Mouse (Mus musculus): Measurements from ENCODE around the gene Cdc5l. TPM values are rescaled to one million over a fixed set of nuclear protein-coding genes. Genes with fewer than 3 reads are reported as not detected.

Gene Cdc5l
- polyA plus RNA-seq, 1 experiment, result 14.3 TPM

DNA sequence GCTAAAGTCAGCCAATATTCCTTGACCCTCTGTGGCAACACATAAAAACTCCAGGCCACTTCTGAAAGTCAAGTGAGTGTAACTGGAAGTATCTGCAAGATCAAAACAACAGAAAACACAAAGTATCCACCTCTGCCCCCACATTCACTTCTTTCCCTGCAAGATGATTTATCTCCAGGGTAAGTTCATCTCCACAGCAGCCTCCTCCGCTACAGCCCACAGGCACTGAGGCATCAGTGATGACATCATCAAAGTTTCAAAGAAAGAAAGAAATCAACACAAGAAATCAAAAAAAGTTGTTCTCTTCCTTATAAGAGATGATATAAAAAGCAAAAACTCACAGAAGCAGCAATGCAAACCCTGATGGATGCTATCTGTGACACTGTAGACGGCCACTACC, 24.8 kb downstream of the Cdc5l start:
- 91% methylated on average over 2 of the region's 2 CpGs for WGBS
- no peak overlapping the region for H3K27ac ChIP-seq (ENCODE audit: control insufficient read depth, insufficient read depth, low read length)
- no peaks in the 10 kb centered on the region for H3K27me3 ChIP-seq (ENCODE audit: control insufficient read depth, insufficient read depth, low read length)
- H3K36me3 ChIP-seq (ENCODE audit: control insufficient read depth, insufficient read depth, low read length), result peaks cover 94% of the 10 kb centered on the region
- DNase-seq, result no peak
- TF ChIP-seq CTCF (IDR thresholded peaks at IDR 0.05; ENCODE audit: borderline replicate concordance, control insufficient read depth, extremely low read depth, insufficient read depth, low read length, poor library complexity) (no peak), POLR2A (IDR thresholded peaks at IDR 0.05; ENCODE audit: control insufficient read depth, extremely low read depth, insufficient read depth, low read length, poor library complexity) (no peak)
- no peaks in the 10 kb centered on the region for H3K4me1 ChIP-seq (replicated peaks; ENCODE audit: control insufficient read depth, insufficient read depth, low read length)
- no peak overlapping the region for H3K4me3 ChIP-seq (ENCODE audit: control insufficient read depth, insufficient read depth, low read length)

DNA sequence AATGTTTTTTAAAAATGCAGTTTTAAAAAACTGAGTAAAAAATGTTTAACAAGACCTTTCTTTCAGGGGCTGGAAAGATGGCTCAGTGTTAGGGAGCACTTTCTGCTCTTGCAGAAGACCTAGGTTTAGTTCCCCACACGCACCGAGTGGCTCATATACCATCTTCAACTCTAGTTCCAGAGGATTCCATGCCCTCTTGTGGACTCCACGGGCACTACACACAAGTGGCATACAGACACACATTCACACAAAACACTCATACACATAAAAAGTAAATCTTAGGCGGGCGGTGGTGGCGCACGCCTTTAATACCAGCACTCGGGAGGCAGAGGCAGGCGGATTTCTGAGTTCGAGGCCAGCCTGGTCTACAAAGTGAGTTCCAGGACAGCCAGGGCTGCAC, 27.3 kb downstream of the Cdc5l start:
- no peaks in the 10 kb centered on the region for H3K4me1 ChIP-seq (replicated peaks; ENCODE audit: control insufficient read depth, insufficient read depth, low read length)
- peaks cover 89% of the 10 kb centered on the region for H3K36me3 ChIP-seq (ENCODE audit: control insufficient read depth, insufficient read depth, low read length)

GRCm38 (mm10) chr17:45403207-45403606, 30.3 kb downstream of the Cdc5l start:
- Histone ChIP-seq H3K36me3 (ENCODE audit: control insufficient read depth, insufficient read depth, low read length) (peaks cover 71% of the 10 kb centered on the region), H3K4me3 (ENCODE audit: control insufficient read depth, insufficient read depth, low read length) (no peak overlapping the region), H3K27me3 (ENCODE audit: control insufficient read depth, insufficient read depth, low read length) (no peaks in the 10 kb centered on the region), H3K4me1 (replicated peaks; ENCODE audit: control insufficient read depth, insufficient read depth, low read length) (no peaks in the 10 kb centered on the region), H3K27ac (ENCODE audit: control insufficient read depth, insufficient read depth, low read length) (no peak overlapping the region)
- 19% methylated on average over 3 of the region's 3 CpGs for WGBS
- no peak for TF ChIP-seq POLR2A (IDR thresholded peaks at IDR 0.05; ENCODE audit: control insufficient read depth, extremely low read depth, insufficient read depth, low read length, poor library complexity)
- peak; percentile 48 for DNase-seq

More for the DNA sequence above, 27.3 kb downstream of the Cdc5l start:
- TF ChIP-seq POLR2A (IDR thresholded peaks at IDR 0.05; ENCODE audit: control insufficient read depth, extremely low read depth, insufficient read depth, low read length, poor library complexity), result no peak
- no peak for TF ChIP-seq CTCF (IDR thresholded peaks at IDR 0.05; ENCODE audit: borderline replicate concordance, control insufficient read depth, extremely low read depth, insufficient read depth, low read length, poor library complexity)
- peak; percentile 16 for DNase-seq
- WGBS, result 97% methylated on average over 10 of the region's 10 CpGs
- Histone ChIP-seq H3K4me3 (ENCODE audit: control insufficient read depth, insufficient read depth, low read length) (no peak overlapping the region), H3K27me3 (ENCODE audit: control insufficient read depth, insufficient read depth, low read length) (no peaks in the 10 kb centered on the region), H3K27ac (ENCODE audit: control insufficient read depth, insufficient read depth, low read length) (no peak overlapping the region)

DNA sequence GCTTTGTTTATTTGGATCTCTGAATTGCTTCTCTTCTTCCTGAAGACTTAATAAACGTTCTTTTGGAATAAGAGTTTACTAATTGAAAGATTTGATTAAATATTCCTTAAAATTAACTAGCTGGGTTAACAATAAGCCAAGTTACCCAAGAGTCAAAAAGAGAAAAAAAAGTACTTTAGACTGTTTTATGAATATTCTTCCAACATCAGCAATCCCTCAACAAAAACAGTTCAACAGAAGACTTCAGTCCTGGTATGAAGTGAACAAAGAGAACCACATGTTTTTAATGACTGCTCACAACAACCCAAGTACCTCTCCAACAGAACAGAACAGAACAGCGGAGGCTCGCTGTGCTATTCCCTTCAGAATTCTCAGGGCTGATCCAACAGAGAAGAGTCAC, 30.9 kb downstream of the Cdc5l start:
- Histone ChIP-seq H3K4me1 (replicated peaks; ENCODE audit: control insufficient read depth, insufficient read depth, low read length) (no peaks in the 10 kb centered on the region), H3K4me3 (ENCODE audit: control insufficient read depth, insufficient read depth, low read length) (no peak overlapping the region), H3K36me3 (ENCODE audit: control insufficient read depth, insufficient read depth, low read length) (peaks cover 65% of the 10 kb centered on the region), H3K27ac (ENCODE audit: control insufficient read depth, insufficient read depth, low read length) (no peak overlapping the region), H3K27me3 (ENCODE audit: control insufficient read depth, insufficient read depth, low read length) (no peaks in the 10 kb centered on the region)
- TF ChIP-seq CTCF (IDR thresholded peaks at IDR 0.05; ENCODE audit: borderline replicate concordance, control insufficient read depth, extremely low read depth, insufficient read depth, low read length, poor library complexity) (no peak), POLR2A (IDR thresholded peaks at IDR 0.05; ENCODE audit: control insufficient read depth, extremely low read depth, insufficient read depth, low read length, poor library complexity) (no peak)
- 97% methylated on average over 3 of the region's 3 CpGs for WGBS
- no peak for DNase-seq

- WGBS, result 100% methylated on average over 1 of the region's 1 CpGs
- Histone ChIP-seq H3K36me3 (ENCODE audit: control insufficient read depth, insufficient read depth, low read length) (peaks cover 61% of the 10 kb centered on the region), H3K4me3 (ENCODE audit: control insufficient read depth, insufficient read depth, low read length) (no peak overlapping the region), H3K27ac (ENCODE audit: control insufficient read depth, insufficient read depth, low read length) (no peak overlapping the region), H3K27me3 (ENCODE audit: control insufficient read depth, insufficient read depth, low read length) (no peaks in the 10 kb centered on the region), H3K4me1 (replicated peaks; ENCODE audit: control insufficient read depth, insufficient read depth, low read length) (no peaks in the 10 kb centered on the region)
- TF ChIP-seq CTCF (IDR thresholded peaks at IDR 0.05; ENCODE audit: borderline replicate concordance, control insufficient read depth, extremely low read depth, insufficient read depth, low read length, poor library complexity), result no peak
- no peak for TF ChIP-seq POLR2A (IDR thresholded peaks at IDR 0.05; ENCODE audit: control insufficient read depth, extremely low read depth, insufficient read depth, low read length, poor library complexity)
- no peak for DNase-seq
Measured at GRCm38 (mm10) chr17:45402126-45402525, 31.4 kb downstream of the Cdc5l start.

GRCm38 (mm10) chr17:45401126-45401905, 32.2 kb downstream of the Cdc5l start:
- H3K27ac ChIP-seq (ENCODE audit: control insufficient read depth, insufficient read depth, low read length), result no peak overlapping the region

More at GRCm38 (mm10) chr17:45401126-45401905, 32.2 kb downstream of the Cdc5l start:
- 95% methylated on average over 5 of the region's 5 CpGs for WGBS
- Histone ChIP-seq H3K27me3 (ENCODE audit: control insufficient read depth, insufficient read depth, low read length) (no peaks in the 10 kb centered on the region), H3K36me3 (ENCODE audit: control insufficient read depth, insufficient read depth, low read length) (peaks cover 52% of the 10 kb centered on the region), H3K4me1 (replicated peaks; ENCODE audit: control insufficient read depth, insufficient read depth, low read length) (no peaks in the 10 kb centered on the region), H3K4me3 (ENCODE audit: control insufficient read depth, insufficient read depth, low read length) (no peak overlapping the region)
- TF ChIP-seq CTCF (IDR thresholded peaks at IDR 0.05; ENCODE audit: borderline replicate concordance, control insufficient read depth, extremely low read depth, insufficient read depth, low read length, poor library complexity) (no peak), POLR2A (IDR thresholded peaks at IDR 0.05; ENCODE audit: control insufficient read depth, extremely low read depth, insufficient read depth, low read length, poor library complexity) (no peak)
- DNase-seq, result no peak
